Mouse (Mus musculus) kidney, embryonic 15.5 days (tissue): Measurements from ENCODE around the gene Smyd4. TPM values are rescaled to one million over a fixed set of nuclear protein-coding genes. Genes with fewer than 3 reads are reported as not detected.

Experiments used
- ATAC-seq: fragments of 200-750 bp; cut with Nextera tagmentation; replicated peaks from 2 replicates; pipeline ENCODE4 v1.8.0; 2017; ENCODE audit warnings: moderate TSS enrichment; ENCODE audit not compliant: low FRiP score
- H3K27ac ChIP-seq: fragments of 300-500 bp; sonication (generic); 2 replicates; pipeline ENCODE4 v1.5.1; 2015; ENCODE audit warnings: mild to moderate bottlenecking, inconsistent platforms
- H3K27me3 ChIP-seq: fragments of 300-500 bp; sonication (generic); 2 replicates; pipeline ENCODE4 v1.6.1; 2015; ENCODE audit warnings: inconsistent platforms
- H3K36me3 ChIP-seq: fragments of 300-500 bp; sonication (generic); 2 replicates; pipeline ENCODE4 v1.6.1; 2015; ENCODE audit warnings: inconsistent platforms
- H3K4me1 ChIP-seq: fragments of 300-500 bp; sonication (generic); 2 replicates; pipeline ENCODE4 v1.6.1; 2015; ENCODE audit warnings: inconsistent platforms
- H3K4me2 ChIP-seq: fragments of 300-500 bp; sonication (generic); 2 replicates; pipeline ENCODE4 v1.6.1; 2015; ENCODE audit warnings: moderate library complexity, mild to moderate bottlenecking, inconsistent platforms
- H3K4me3 ChIP-seq: fragments of 300-500 bp; sonication (generic); replicated peaks from 2 replicates; pipeline ENCODE4 v1.5.1; 2015; ENCODE audit warnings: mild to moderate bottlenecking, inconsistent platforms
- H3K9ac ChIP-seq: fragments of 300-500 bp; sonication (generic); 2 replicates; pipeline ENCODE4 v1.6.1; 2015; ENCODE audit warnings: mild to moderate bottlenecking, inconsistent platforms
- H3K9me3 ChIP-seq: fragments of 300-500 bp; sonication (generic); replicated peaks from 2 replicates; pipeline ENCODE4 v1.6.1; 2016; ENCODE audit warnings: inconsistent platforms
- WGBS: fragments of 180-500 bp; shearing (Covaris S2); methylation state at CpG from one replicate; pipeline ENCODE4 v1.1.7; 2015; ENCODE audit warnings: mixed read lengths; 5-methylcytosine and 5-hydroxymethylcytosine counted together
- polyA plus RNA-seq: library from polyadenylated mRNA; unstranded; fragments of >200 nt; fragmentation: Nextera tagmentation; extraction: Ambion mirVana; gene quantifications from 2 replicates; pipeline ENCODE4 v1.2.1, GENCODE M21; 2015

Smyd4 gene
- polyA plus RNA-seq, 1 experiment from 2014 or later: 15.2 TPM

DNA sequence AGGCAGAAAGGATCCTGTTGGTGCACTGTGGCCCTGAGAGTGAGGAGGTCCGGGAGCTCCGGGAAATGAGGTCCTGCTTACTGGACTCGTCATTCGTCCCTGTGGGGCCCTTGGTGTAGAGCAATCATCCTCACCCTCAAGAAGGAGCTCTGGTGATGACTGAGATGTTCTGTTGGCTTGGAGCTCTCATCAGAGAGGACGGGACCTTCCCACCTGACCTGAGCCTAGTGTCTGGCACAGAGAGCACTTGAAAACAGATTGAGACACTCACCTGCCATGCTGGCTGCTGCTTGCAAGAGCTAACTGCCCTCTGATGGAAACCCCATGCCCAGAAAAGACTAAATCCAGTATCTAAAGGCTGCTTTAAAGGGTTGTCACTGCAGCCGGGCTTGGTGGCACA lies 56.6 kb downstream of the Smyd4 start:
- no peak overlapping the region for H3K27ac ChIP-seq
- H3K36me3 ChIP-seq: peaks cover 14% of the 10 kb centered on the region
- H3K4me2 ChIP-seq: no peak overlapping the region
- no peaks in the 10 kb centered on the region for H3K27me3 ChIP-seq
- no peak for ATAC-seq
- 0 out of 2 replicates have a peak, but pooled peaks cover 5% of the 10 kb centered on the region for H3K4me1 ChIP-seq
- WGBS: 90% methylated on average over 6 of the region's 6 CpGs
- H3K9me3 ChIP-seq: no peaks in the 10 kb centered on the region
- H3K9ac ChIP-seq: no peak overlapping the region
- H3K4me3 ChIP-seq: no peak overlapping the region

DNA sequence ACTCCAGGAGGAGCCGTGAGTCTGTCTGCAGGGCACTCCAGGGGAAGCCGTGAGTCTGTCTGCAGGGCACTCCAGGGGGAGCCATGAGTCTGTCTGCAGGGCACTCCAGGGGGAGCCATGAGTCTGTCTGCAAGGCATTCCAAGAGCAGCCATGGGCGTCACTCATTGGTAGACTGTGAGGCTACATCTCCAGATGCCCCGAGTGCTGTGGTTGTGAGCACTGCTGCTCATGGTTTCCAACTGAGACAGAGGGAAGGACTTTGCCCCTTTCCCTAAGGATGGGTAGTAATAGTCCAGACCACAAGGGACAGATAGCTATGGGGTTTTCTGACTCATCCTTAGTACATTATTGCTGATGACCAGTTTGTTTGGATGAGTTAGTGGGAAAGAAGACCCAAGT lies 57.9 kb downstream of the Smyd4 start:
- Histone ChIP-seq H3K4me2 (no peak overlapping the region), H3K9me3 (no peaks in the 10 kb centered on the region), H3K9ac (no peak overlapping the region), H3K27ac (no peak overlapping the region), H3K27me3 (no peaks in the 10 kb centered on the region), H3K4me3 (no peak overlapping the region), H3K36me3 (peaks cover 9% of the 10 kb centered on the region), H3K4me1 (peaks cover 8% of the 10 kb centered on the region; the same call in 1 of the 2 replicates)
- WGBS: 82% methylated on average over 4 of the region's 4 CpGs
- no peak for ATAC-seq

- Histone ChIP-seq H3K4me3 (no peak overlapping the region), H3K27ac (no peak overlapping the region), H3K4me1 (peaks cover 8% of the 10 kb centered on the region; the same call in 1 of the 2 replicates), H3K9ac (no peak overlapping the region), H3K9me3 (no peaks in the 10 kb centered on the region), H3K27me3 (no peaks in the 10 kb centered on the region), H3K4me2 (no peak overlapping the region), H3K36me3 (peaks cover 8% of the 10 kb centered on the region)
- no peak for ATAC-seq
- WGBS: 45% methylated on average over 3 of the region's 3 CpGs
Observed at GRCm38 (mm10) chr11:75406865-75407264, 58.6 kb downstream of the Smyd4 start.

- Histone ChIP-seq H3K4me1 (peaks cover 8% of the 10 kb centered on the region; the same call in 1 of the 2 replicates), H3K9me3 (no peaks in the 10 kb centered on the region), H3K9ac (no peak overlapping the region), H3K27me3 (no peaks in the 10 kb centered on the region), H3K27ac (peak overlapping the region; percentile 82), H3K4me2 (no peak overlapping the region), H3K36me3 (peaks cover 17% of the 10 kb centered on the region), H3K4me3 (no peak overlapping the region)
- peak; percentile 67; the same call in 1 of the 2 replicates for ATAC-seq
- 55% methylated on average over 17 of the region's 17 CpGs for WGBS
Observed at GRCm38 (mm10) chr11:75409679-75410575, 61.7 kb downstream of the Smyd4 start.

DNA sequence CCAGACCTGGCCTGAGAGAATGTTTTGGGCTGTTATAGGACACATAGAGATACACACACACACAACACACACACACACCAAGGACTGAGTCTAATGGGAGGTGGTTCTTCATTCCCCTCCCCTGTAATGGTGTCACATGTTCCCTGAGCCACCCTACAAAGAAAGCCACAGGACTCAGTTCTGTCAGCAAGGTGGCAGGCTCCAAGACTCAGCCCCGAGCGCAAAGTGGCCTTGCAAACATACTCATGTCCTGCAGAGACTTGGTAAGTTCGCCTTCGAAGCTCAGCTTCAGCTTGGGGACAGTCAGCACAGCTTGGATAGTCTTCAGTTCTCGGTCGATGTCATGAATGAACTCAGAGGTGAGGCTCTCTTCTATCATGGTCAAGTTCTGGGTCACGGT lies 62.4 kb downstream of the Smyd4 start:
- no peaks in the 10 kb centered on the region for H3K27me3 ChIP-seq
- no peak overlapping the region for H3K4me3 ChIP-seq
- H3K9ac ChIP-seq: no peak overlapping the region
- no peak overlapping the region for H3K4me2 ChIP-seq
- 81% methylated on average over 7 of the region's 7 CpGs for WGBS
- peaks cover 8% of the 10 kb centered on the region; the same call in 1 of the 2 replicates for H3K4me1 ChIP-seq
- no peak for ATAC-seq
- H3K27ac ChIP-seq: peak overlapping the region; percentile 82
- peaks cover 22% of the 10 kb centered on the region for H3K36me3 ChIP-seq
- H3K9me3 ChIP-seq: no peaks in the 10 kb centered on the region

GRCm38 (mm10) chr11:75415096-75415495 lies 66.9 kb downstream of the Smyd4 start:
- WGBS: 60% methylated on average over 7 of the region's 7 CpGs

GRCm38 (mm10) chr11:75415994-75416393 lies 67.8 kb downstream of the Smyd4 start:
- H3K9me3 ChIP-seq: no peaks in the 10 kb centered on the region
- H3K4me2 ChIP-seq: no peak overlapping the region
- H3K27ac ChIP-seq: no peak overlapping the region
- no peak overlapping the region for H3K4me3 ChIP-seq
- H3K9ac ChIP-seq: no peak overlapping the region
- H3K27me3 ChIP-seq: no peaks in the 10 kb centered on the region
- H3K4me1 ChIP-seq: peaks cover 8% of the 10 kb centered on the region
- H3K36me3 ChIP-seq: peaks cover 14% of the 10 kb centered on the region; the same call in 1 of the 2 replicates
- WGBS: 87% methylated on average over 13 of the region's 13 CpGs
- no peak for ATAC-seq

More at GRCm38 (mm10) chr11:75415096-75415495, 66.9 kb downstream of the Smyd4 start:
- H3K27ac ChIP-seq: no peak overlapping the region
- no peak overlapping the region for H3K4me3 ChIP-seq
- ATAC-seq: no peak
- H3K9me3 ChIP-seq: no peaks in the 10 kb centered on the region
- H3K9ac ChIP-seq: no peak overlapping the region
- peaks cover 3% of the 10 kb centered on the region; the same call in 1 of the 2 replicates for H3K4me1 ChIP-seq
- peaks cover 20% of the 10 kb centered on the region for H3K36me3 ChIP-seq
- H3K27me3 ChIP-seq: no peaks in the 10 kb centered on the region
- no peak overlapping the region for H3K4me2 ChIP-seq

- peaks cover 4% of the 10 kb centered on the region; the same call in 1 of the 2 replicates for H3K36me3 ChIP-seq
- no peaks in the 10 kb centered on the region for H3K9me3 ChIP-seq
- H3K27ac ChIP-seq: no peak overlapping the region
- H3K4me2 ChIP-seq: no peak overlapping the region
- 80% methylated on average over 7 of the region's 7 CpGs for WGBS
- no peak for ATAC-seq
- peaks cover 28% of the 10 kb centered on the region for H3K4me1 ChIP-seq
- H3K27me3 ChIP-seq: no peaks in the 10 kb centered on the region
- H3K9ac ChIP-seq: no peak overlapping the region; the same call in 1 of the 2 replicates
- H3K4me3 ChIP-seq: no peak overlapping the region
Observed at GRCm38 (mm10) chr11:75420037-75420436, 71.8 kb downstream of the Smyd4 start.

- 48% methylated on average over 5 of the region's 5 CpGs for WGBS
- peaks cover 28% of the 10 kb centered on the region for H3K4me1 ChIP-seq
- no peak overlapping the region for H3K4me3 ChIP-seq
- no peak overlapping the region for H3K27ac ChIP-seq
- H3K4me2 ChIP-seq: peak overlapping the region; percentile 65
- H3K9ac ChIP-seq: no peak overlapping the region; the same call in 1 of the 2 replicates
- H3K9me3 ChIP-seq: no peaks in the 10 kb centered on the region
- H3K27me3 ChIP-seq: no peaks in the 10 kb centered on the region
- 0 out of 2 replicates have a peak, but pooled peaks have one; percentile 13 for ATAC-seq
- H3K36me3 ChIP-seq: no peaks in the 10 kb centered on the region
Observed at GRCm38 (mm10) chr11:75420810-75421374, 72.7 kb downstream of the Smyd4 start.

DNA sequence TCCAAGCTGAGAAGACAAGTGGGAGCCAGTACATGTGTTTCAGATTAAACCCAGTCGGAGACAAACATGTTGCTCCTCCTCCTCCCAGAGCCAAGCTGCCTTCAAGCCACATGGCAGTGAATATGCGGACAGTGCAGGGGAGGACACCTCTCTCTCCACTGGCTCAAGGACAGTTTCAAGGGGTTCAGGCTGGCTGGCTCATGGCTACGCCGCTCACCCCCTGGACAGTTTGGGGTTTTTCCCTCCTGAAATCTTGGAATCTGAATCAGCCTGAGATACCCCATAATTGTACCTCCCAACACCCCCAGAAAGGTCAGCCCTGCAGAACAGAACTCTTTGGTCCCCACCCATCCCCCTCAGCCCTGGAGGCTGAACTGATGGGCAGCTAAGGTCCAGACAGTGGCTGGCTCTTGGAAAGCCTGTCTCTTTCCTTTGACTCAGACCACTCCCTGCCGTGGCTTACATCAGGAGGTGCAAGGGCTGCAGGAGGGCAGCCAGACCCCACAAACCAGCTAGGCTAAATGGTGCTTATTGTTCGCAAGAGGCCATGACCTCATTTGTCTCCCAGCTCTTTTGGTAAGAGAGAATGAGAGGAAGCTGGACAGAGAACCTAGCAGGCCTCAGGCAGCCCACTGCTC lies 73.3 kb downstream of the Smyd4 start:
- Histone ChIP-seq H3K4me3 (peak overlapping the region; percentile 50), H3K9ac (peak overlapping the region; percentile 33; the same call in 1 of the 2 replicates), H3K9me3 (no peaks in the 10 kb centered on the region), H3K4me1 (peaks cover 28% of the 10 kb centered on the region), H3K4me2 (peak overlapping the region; percentile 65), H3K27me3 (no peaks in the 10 kb centered on the region), H3K36me3 (no peaks in the 10 kb centered on the region), H3K27ac (peak overlapping the region; percentile 59; the same call in 1 of the 2 replicates)
- 35% methylated on average over 6 of the region's 6 CpGs for WGBS
- ATAC-seq: peak; percentile 38; the same call in 1 of the 2 replicates

DNA sequence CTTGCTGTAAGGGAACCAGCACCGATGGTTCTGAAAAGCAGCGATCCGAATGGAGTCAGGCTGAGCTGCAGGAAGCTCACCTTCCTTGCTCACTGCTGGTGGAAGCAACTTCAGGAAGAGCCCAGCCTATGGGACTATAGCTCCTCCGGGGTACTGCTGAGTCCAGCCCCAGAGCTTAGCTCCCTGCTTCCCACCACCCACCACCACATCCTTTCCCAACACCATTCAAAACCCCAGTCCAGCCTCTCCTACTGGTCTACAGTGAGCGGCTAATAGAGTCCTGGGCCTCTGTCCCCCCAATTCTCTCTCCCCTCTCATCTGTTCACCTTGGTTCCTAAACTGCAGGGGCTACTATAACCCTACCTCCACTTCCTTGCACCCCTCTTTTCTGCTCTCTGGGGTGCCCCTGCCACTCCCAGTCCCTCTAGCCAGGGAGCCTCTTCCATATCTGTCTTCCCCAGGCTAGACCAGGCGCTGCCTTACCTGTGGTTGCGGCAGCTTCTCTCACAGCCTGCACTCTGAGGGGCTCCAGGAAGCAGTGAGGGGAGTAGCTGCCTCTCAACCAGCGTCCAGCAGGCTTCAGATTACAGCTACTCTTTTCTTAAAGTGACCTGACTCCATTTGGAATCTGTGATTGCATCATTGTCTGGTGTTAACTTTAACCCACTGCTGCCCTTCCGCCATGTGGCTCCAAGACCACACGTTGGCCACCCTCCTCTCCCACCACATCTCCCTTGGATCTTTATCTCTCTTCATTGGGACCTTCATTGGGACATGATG lies 74.0 kb downstream of the Smyd4 start, which contains the start of gene Serpinf1:
Serpinf1 (minus strand) TSS at position 689 of the 780 bp plus-strand sequence.
- Histone ChIP-seq H3K27ac (peak within 1 kb of the TSS; percentile 59), H3K27me3 (no peaks in the 10 kb centered on the region)
- 20% methylated on average over 10 of the region's 10 CpGs for WGBS

More for the DNA sequence above, 74.0 kb downstream of the Smyd4 start, which contains the start of gene Serpinf1:
- peaks cover 28% of the 10 kb centered on the region for H3K4me1 ChIP-seq
- H3K36me3 ChIP-seq: no peaks in the 10 kb centered on the region
- ATAC-seq: peak; percentile 69; the same call in 1 of the 2 replicates
- H3K9me3 ChIP-seq: no peaks in the 10 kb centered on the region
- peak within 1 kb of the TSS; percentile 50 for H3K4me3 ChIP-seq
- H3K4me2 ChIP-seq: peak within 1 kb of the TSS; percentile 65
- H3K9ac ChIP-seq: peak within 1 kb of the TSS; percentile 33; the same call in 1 of the 2 replicates
